Mouse (Mus musculus): ENCODE measurements at regions not wholly inside any gene's neighbourhood (a gene's known extent, or its start where the extent isn't known, plus 50 kb on each side); places are given as distances from the start of the nearest gene placed in this dataset.

GRCm38 (mm10) chr15:43717559-43717958, 3583.4 kb downstream of the 9330182O14Rik start:
- TF ChIP-seq CTCF (IDR thresholded peaks at IDR 0.05) (no peak), EP300 (IDR thresholded peaks at IDR 0.05; ENCODE audit: insufficient read depth, low read depth, low read length) (no peak)
